Mouse (Mus musculus) kidney, postnatal 4 days (tissue): ENCODE measurements around the gene Nav2.

Source experiments
- DNase-seq, 2 experiments: peaks; one replicate each; pipeline ENCODE4 v3.0.0; 2021; ENCODE audit warnings: mixed read lengths in 2 of 2

Nav2 gene

DNA sequence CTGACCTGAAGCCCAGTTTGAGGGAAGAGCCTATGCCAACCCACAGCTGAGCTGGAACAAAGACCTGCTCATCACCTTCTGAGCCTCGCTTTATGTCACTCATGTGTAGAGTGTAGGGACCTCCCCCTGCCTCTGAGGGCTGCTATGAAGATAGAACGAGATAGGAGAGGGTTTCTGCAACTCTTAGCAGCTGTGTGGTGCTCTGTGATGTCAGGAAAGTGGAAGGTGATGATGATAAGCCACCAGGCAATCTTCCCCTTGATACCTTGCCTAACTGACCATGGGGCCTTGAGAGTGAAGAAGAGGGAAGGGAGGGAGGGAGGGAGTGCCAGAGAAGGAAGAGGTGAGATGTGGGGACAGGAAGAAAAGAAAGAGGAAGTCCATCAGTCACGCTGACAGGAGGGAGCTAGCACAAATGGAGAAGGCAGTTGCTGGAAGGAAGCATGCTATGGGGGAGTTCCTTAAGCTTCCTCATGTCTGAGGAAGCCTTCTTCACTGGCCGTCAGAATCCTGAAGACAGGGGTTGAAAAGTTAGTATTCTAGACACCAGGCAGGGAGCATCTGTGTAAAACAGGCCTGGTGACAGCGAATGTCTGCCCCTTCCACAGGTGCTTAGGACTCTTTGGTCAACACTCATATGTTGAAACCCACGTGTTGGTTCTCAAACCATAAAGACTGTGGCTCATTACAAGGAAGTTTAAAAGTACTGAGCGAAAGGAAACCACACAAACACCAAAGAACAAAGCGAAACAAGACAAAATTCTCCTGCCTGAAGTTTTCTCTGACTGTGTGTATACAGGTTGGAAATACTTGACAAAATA, at the start of gene Nav2:
Gene Nav2 (plus strand): TSS at position 196 of the 821 bp plus-strand sequence.
- no peak for DNase-seq

DNA sequence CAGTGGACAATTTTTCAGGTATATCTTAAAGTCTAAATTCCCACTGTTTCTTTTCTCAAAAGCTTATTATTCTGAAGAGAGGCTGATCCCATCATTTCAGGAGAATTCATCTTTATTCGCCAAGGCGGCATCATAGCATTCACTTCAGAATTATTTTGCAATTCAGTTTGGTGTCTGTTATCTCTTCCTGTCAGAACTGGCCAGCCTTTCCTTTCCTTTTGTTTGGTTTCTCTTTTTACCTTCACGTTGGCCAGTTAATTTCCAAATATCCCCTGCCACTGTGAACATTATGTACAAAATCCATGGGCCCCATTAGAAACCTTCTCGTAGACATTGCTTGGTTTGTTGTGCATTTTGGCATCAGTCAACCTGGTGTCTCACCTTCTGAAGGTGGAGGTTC, 49.2 kb upstream of the Nav2 start:
- DNase-seq = no peak

DNA sequence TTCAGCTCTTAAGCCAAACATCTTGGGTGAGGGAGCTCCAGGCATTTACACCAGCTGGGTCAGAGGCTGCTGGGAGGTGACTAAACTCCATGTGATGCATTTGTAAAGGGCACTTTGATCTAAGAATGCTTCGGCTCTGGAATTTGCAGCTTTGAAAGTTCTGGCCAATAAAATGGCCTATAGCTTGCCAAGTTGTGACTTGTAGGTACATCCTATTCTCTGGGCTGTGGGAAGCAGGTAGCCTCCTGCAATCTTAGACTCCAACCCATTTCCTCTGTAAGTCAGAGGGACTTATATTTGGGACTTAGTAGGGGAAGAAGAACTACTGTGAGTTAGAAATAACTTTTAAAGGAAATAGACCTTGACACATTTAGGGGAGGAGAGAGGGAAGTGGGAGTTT, 47.6 kb upstream of the Nav2 start:
- DNase-seq = no peak

- no peak for DNase-seq
Measured at GRCm38 (mm10) chr7:48861796-48862195, 46.7 kb upstream of the Nav2 start.

DNA sequence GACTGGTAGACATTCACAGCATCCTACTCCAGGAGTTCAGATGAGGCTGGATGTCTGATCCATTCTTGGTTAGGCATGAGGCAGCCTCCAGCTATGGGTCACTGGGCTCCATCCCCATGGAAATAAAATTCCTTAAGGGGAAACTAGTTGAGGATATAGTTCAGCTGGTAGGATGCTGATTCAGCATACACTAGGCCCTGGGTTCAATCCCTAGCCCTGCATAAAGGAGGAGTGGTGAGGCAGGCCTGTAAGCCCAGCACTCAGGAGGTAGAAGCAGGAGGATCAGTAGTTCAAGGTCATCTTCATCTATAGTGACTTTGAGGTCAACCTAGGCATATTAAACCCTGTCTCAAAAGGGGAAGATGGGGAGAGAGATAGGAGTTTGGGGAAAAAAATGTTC, 44.3 kb upstream of the Nav2 start:
- DNase-seq = no peak

GRCm38 (mm10) chr7:48864671-48865458, 43.7 kb upstream of the Nav2 start:
- no peak for DNase-seq

DNA sequence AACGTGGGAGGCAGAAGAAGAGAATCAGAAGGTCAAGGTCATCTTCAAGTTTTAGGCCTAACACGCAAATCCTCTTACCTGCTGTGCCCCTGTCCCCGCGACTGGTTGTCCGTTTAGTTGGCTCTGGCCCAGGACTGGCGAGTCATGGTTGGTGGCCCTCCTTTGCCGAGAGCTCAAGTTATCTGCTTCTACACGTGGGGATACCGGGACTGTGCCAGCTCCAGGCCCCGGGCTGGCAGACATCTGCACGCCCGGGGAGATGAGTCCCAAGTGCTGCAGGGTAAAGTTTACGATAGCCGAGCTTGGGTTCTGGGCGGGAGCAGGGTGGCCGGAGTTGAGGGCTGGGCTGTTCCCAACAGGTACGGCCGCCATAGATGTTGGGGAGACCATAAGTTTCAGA, 40.9 kb upstream of the Nav2 start:
- DNase-seq = no peak

GRCm38 (mm10) chr7:48870144-48870543, 38.4 kb upstream of the Nav2 start:
- DNase-seq = no peak

GRCm38 (mm10) chr7:48870579-48871180, 37.8 kb upstream of the Nav2 start:
- DNase-seq = no peak

DNA sequence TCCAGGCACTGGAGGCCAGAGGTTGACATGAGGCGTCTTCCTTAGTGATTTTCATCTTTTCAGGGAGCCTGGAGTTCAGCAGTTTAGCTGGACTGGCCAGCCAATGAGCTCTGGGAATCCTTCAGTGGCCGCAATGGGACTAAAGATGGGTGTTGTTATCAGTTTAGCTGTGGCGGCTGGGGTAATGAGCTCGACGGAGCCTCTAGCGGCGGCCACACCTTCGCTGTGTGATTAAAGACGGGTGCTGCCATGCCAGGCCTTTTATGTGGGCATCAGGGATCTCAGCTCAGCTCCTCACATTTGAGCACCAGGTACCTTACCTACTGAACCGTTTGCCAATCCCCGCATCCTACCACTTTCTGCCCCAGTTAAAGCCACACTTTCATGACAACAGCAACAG, 37.2 kb upstream of the Nav2 start:
- no peak for DNase-seq

DNA sequence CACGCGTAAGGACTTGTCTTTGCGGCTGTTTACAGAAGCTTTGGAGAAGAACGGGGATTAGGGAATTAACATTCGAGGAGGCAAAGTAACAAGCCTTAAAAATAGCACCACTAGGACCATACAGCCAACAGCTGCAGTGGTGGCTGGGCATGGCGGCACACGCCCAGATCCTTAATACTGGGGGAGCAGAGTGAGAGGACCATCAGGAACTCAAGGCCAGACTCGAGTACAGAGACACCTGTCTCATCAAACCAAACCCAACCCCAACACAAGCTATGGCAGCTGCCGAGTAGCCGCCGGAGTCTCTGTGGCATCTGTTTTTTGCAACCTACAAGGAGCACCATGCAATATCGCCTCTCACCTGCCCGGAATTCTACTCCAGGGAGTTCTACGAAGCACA, 33.4 kb upstream of the Nav2 start:
- no peak for DNase-seq

GRCm38 (mm10) chr7:48876526-48876925, 32.0 kb upstream of the Nav2 start:
- DNase-seq = peak; percentile 34 to 62

DNA sequence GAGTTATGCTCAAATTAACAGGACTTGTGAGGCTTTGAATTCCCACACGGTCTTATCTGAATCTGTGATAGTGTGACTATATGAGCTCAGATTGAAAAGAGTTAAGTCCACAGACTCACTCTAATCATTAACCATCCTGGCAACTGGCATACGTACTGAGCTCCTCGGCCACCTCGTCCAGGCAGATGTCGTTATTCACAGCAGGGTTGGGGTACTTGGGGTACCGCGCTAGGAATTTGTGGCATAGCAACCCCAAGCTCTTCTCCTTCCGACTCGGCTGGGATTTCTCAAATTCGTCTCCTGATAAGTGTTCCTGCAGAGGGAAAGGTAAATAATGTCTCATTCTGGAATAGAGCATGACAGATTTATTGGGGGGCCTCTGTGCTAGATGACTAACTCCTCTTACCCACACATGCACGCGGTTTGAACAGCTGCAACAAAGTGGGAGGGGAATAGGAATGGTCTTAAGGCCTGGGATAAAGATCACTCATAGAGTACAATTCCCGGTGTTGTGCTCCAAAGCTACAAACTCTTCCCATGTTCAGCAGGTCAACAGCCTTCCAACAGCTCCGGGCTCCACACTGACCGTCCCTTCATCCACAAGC, 30.6 kb upstream of the Nav2 start:
- DNase-seq = no peak

- no peak for DNase-seq
Measured at GRCm38 (mm10) chr7:48879574-48879973, 28.9 kb upstream of the Nav2 start.

DNA sequence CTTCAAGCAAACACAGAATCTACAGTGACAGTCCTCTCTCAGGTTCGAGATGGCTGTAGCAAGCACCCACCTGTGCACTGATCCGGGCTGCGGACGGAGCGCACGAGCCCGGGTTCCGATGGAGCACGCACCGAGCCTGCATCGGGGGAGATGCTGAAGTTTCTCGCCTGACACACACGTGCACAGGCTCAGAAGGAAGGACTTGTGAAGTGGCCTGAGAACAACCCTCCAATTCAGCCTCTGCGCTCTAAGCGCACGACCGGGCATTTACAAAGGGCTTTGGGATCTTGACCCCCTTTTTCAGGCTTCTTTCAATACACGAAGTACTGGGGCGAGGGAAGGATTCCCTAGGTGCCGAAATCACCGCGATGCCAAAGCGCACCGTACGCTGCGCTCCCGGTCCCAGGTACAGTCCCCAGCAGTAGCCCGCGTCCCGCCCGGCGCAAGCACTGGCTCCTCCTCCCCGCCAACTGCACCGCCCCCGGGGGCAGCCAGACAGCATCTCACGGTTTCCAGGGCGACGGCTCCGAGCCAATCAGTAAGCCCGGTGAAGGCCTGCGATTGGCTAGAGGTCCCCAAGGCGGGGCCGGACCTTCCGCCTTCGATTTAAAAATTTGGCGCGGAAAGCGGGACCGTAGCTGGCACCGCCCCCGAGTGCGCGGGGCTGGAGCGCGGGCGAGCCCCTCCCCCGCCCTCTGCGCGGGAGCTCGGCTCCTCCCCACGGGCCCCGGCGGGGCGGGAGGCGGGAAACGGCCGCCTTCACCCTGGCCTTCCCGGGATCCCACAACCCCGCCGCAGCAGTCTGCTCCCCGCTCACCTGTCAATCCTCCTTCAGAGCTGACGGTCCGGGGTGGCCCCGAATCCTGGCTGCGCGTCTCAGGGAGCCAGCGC, 27.7 kb upstream of the Nav2 start:
- DNase-seq = peak; percentile 98

DNA sequence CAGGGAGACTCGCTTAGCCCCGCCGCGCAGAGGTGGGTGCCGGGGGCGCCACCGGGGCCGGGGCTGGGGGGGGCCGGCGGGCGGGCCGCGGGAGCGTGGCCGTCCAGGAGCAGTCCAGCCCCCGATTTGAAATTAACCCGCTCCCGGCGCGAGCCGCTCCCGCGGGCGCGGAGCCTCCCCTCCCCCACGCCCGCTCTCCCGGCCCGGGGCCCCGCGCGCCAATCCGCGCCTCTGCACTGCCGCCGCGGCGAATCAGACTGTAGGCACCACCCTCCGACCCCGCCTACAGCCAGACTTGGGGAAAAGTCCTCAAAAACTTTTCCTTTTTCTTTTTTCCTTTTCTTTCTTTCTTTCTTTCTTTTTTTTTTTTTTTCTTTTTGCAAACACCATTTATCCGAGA, 27.0 kb upstream of the Nav2 start, which contains the start of gene E2f8:
Gene E2f8 (minus strand): TSS at position 111 of the 400 bp plus-strand sequence.
- peak; percentile 87 to 92 for DNase-seq

- peak; percentile 29 to 39 for DNase-seq
Measured at GRCm38 (mm10) chr7:48881971-48882609, 26.4 kb upstream of the Nav2 start.

DNA sequence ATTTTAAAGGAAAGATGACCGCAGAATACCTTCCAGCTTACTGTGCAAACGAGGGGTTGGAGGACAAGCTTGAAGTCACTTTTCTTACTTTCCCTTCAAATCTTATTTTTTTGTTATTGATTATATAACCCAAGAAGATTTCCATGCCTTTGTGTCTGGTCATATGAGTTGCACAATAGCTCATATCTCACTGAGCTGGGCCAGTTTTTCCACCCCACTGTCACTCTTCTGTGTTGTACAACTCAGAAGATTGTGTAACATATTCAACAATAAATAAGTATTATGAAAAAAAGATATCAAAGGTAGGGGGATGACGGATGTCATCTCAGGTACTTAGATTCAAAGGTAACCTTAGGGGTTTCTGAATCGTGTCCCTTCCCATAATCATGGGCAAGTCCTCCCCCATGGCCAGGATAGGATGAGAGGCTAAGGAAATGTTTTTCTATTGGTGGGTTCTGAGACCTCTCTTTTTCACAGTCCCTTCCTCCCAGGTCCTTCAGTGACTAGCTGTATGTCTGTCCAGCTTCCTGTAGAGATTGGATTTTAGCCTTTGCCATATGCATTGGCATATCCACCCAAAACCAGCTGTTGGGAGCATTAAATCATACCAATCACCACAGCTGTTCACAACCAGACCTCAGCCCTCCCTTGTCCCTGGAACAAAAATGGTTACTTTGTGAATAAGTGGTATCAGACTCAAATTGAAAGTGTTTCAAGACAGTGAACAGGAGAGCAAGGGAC, 24.8 kb upstream of the Nav2 start:
- DNase-seq = no peak

- DNase-seq = no peak
Measured at GRCm38 (mm10) chr7:48884266-48884611, 24.3 kb upstream of the Nav2 start.

DNA sequence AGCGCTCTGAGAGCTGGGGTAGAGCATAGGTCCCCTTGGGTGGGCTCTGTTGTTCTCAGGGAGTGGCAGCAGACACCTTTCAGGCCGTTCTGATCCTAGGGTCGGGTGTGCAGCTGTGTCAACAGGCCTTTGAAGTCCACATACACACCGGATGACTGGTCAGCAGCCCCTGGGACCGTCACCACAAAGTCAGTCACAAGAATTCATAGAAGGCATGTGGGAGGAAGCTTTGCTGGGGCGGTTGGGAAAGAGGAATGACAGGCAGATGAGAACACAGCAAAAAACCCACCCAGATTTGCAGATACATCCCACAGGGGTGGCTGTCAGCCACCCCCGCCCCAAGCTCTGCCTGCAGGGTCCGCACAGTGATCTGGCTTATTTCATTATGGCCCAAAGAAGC, 20.5 kb upstream of the Nav2 start:
- peak in 1 of 2 experiments; percentile 49 for DNase-seq

- DNase-seq = no peak
Measured at GRCm38 (mm10) chr7:48888751-48889150, 19.8 kb upstream of the Nav2 start.
